Mouse (Mus musculus) limb, embryonic 15.5 days (tissue): ENCODE results near the gene 9230104L09Rik. TPM values are rescaled to one million over a fixed set of nuclear protein-coding genes. Genes with fewer than 3 reads are reported as not detected.

ENCODE experiments used
- ATAC-seq: fragments of 200-750 bp; cut with Nextera tagmentation; 2 replicates; pipeline ENCODE4 v1.8.0; 2017; ENCODE audit warnings: low read depth, moderate TSS enrichment; ENCODE audit not compliant: insufficient number of reproducible peaks, low FRiP score, low TSS enrichment
- H3K27ac ChIP-seq: fragments of 300-500 bp; sonication (generic); 2 replicates; pipeline ENCODE4 v1.5.1; 2015; ENCODE audit warnings: moderate library complexity, mild to moderate bottlenecking, inconsistent platforms
- H3K27me3 ChIP-seq: fragments of 300-500 bp; sonication (generic); 2 replicates; pipeline ENCODE4 v1.6.1; 2015; ENCODE audit warnings: inconsistent platforms
- H3K36me3 ChIP-seq: fragments of 300-500 bp; sonication (generic); 2 replicates; pipeline ENCODE4 v1.6.1; 2015; ENCODE audit warnings: inconsistent platforms
- H3K4me1 ChIP-seq: fragments of 300-500 bp; sonication (generic); 2 replicates; pipeline ENCODE4 v1.6.1; 2015; ENCODE audit warnings: inconsistent platforms
- H3K4me2 ChIP-seq: fragments of 300-500 bp; sonication (generic); 2 replicates; pipeline ENCODE4 v1.6.1; 2015; ENCODE audit warnings: mild to moderate bottlenecking, inconsistent platforms
- H3K4me3 ChIP-seq: fragments of 300-500 bp; sonication (generic); 2 replicates; pipeline ENCODE4 v1.5.1; 2015; ENCODE audit warnings: mild to moderate bottlenecking, inconsistent platforms
- H3K9ac ChIP-seq: fragments of 300-500 bp; sonication (generic); 2 replicates; pipeline ENCODE4 v1.6.1; 2015; ENCODE audit warnings: inconsistent platforms
- H3K9me3 ChIP-seq: fragments of 300-500 bp; sonication (generic); 2 replicates; pipeline ENCODE4 v1.6.1; 2016; ENCODE audit warnings: inconsistent platforms
- WGBS: fragments of 180-500 bp; shearing (Covaris S2); methylation state at CpG from one replicate; pipeline ENCODE4 v1.1.7; 2015; 5-methylcytosine and 5-hydroxymethylcytosine counted together
- polyA plus RNA-seq: library from polyadenylated mRNA; unstranded; fragments of >200 nt; fragmentation: Nextera tagmentation; extraction: Ambion mirVana; gene quantifications from 2 replicates; pipeline ENCODE4 v1.2.1, GENCODE M21; 2015

The 9230104L09Rik gene
- polyA plus RNA-seq = not detected in 2 replicates

- WGBS = 43% methylated on average over 2 of the region's 2 CpGs
- no peaks in the 10 kb centered on the region for H3K9me3 ChIP-seq
These were observed at the start of gene 9230104L09Rik for GRCm38 (mm10) chr2:148864966-148865365. Gene 9230104L09Rik, minus strand, starts transcription at chr2:148865038.

GRCm38 (mm10) chr2:148902286-148902685, 37.4 kb upstream of the 9230104L09Rik start:
- Histone ChIP-seq H3K4me2 (no peak overlapping the region), H3K4me3 (no peak overlapping the region), H3K27me3 (no peaks in the 10 kb centered on the region), H3K9me3 (no peaks in the 10 kb centered on the region), H3K9ac (no peak overlapping the region), H3K27ac (no peak overlapping the region), H3K4me1 (no peaks in the 10 kb centered on the region), H3K36me3 (no peaks in the 10 kb centered on the region)
- ATAC-seq = no peak
- WGBS = 9% methylated on average over 5 of the region's 5 CpGs

More at GRCm38 (mm10) chr2:148864966-148865365, at the start of gene 9230104L09Rik:
- H3K4me1 ChIP-seq = no peaks in the 10 kb centered on the region
- H3K36me3 ChIP-seq = no peaks in the 10 kb centered on the region
- no peak within 1 kb of the TSS for H3K9ac ChIP-seq
- no peak within 1 kb of the TSS for H3K4me3 ChIP-seq
- no peaks in the 10 kb centered on the region for H3K27me3 ChIP-seq
- 0 out of 2 replicates have a peak within 1 kb of the TSS, but pooled peaks have one; percentile 17 for H3K27ac ChIP-seq
- no peak for ATAC-seq
- H3K4me2 ChIP-seq = no peak within 1 kb of the TSS

DNA sequence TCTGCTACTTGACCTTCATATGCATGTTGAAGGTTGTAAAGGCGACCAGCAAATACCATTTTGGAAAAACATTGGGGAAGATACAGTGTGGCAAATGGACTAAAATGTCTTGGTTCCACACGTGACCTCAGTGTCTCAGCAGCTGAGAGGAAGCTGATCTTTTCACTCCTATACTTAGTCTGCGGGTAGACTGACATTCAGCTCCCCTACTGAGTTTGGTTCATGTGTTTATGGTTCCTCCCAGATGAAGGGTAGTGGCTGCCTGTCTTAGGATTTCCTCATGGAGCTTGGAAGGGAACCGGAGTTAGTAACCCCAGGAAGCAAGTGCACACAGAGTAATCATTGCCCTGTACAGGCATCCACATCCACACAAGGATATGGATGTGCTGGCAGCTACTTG, 35.5 kb upstream of the 9230104L09Rik start:
- H3K4me1 ChIP-seq = no peaks in the 10 kb centered on the region
- no peaks in the 10 kb centered on the region for H3K27me3 ChIP-seq
- H3K4me3 ChIP-seq = no peak overlapping the region
- H3K9me3 ChIP-seq = no peaks in the 10 kb centered on the region
- H3K4me2 ChIP-seq = no peak overlapping the region
- H3K36me3 ChIP-seq = no peaks in the 10 kb centered on the region
- no peak for ATAC-seq
- WGBS = 55% methylated on average over 4 of the region's 4 CpGs
- no peak overlapping the region for H3K27ac ChIP-seq
- H3K9ac ChIP-seq = no peak overlapping the region

DNA sequence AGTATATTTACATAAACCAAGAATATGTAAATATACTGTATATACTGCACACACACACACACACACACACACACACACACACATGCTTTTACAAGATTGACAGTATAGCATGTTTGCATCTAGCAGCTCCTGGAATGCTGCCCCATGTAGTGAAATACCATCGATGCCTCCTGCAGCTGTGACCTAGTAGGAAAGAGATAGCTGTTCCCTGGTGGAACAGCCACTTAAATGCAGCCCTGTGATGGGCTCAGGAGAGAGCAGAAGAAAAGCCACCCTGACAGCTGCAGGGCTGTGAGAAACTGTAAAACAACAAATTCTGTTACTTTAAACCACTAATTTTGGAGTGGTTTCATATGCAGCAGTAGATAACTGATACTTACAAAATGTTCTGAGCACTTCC, 31.4 kb upstream of the 9230104L09Rik start:
- no peak overlapping the region for H3K27ac ChIP-seq
- 83% methylated on average over 1 of the region's 1 CpGs for WGBS
- peak; percentile 65; the same call in 1 of the 2 replicates for ATAC-seq

GRCm38 (mm10) chr2:148893107-148893506, 28.3 kb upstream of the 9230104L09Rik start:
- H3K4me3 ChIP-seq = no peak overlapping the region
- ATAC-seq = no peak
- H3K27me3 ChIP-seq = no peaks in the 10 kb centered on the region
- no peak overlapping the region for H3K4me2 ChIP-seq
- H3K4me1 ChIP-seq = no peaks in the 10 kb centered on the region
- no peaks in the 10 kb centered on the region for H3K9me3 ChIP-seq
- H3K27ac ChIP-seq = no peak overlapping the region
- no peaks in the 10 kb centered on the region for H3K36me3 ChIP-seq
- no peak overlapping the region for H3K9ac ChIP-seq

More for the DNA sequence above, 31.4 kb upstream of the 9230104L09Rik start:
- H3K27me3 ChIP-seq = no peaks in the 10 kb centered on the region
- no peaks in the 10 kb centered on the region for H3K9me3 ChIP-seq
- no peak overlapping the region for H3K4me2 ChIP-seq
- no peaks in the 10 kb centered on the region for H3K4me1 ChIP-seq
- H3K4me3 ChIP-seq = no peak overlapping the region
- no peaks in the 10 kb centered on the region for H3K36me3 ChIP-seq
- H3K9ac ChIP-seq = no peak overlapping the region

DNA sequence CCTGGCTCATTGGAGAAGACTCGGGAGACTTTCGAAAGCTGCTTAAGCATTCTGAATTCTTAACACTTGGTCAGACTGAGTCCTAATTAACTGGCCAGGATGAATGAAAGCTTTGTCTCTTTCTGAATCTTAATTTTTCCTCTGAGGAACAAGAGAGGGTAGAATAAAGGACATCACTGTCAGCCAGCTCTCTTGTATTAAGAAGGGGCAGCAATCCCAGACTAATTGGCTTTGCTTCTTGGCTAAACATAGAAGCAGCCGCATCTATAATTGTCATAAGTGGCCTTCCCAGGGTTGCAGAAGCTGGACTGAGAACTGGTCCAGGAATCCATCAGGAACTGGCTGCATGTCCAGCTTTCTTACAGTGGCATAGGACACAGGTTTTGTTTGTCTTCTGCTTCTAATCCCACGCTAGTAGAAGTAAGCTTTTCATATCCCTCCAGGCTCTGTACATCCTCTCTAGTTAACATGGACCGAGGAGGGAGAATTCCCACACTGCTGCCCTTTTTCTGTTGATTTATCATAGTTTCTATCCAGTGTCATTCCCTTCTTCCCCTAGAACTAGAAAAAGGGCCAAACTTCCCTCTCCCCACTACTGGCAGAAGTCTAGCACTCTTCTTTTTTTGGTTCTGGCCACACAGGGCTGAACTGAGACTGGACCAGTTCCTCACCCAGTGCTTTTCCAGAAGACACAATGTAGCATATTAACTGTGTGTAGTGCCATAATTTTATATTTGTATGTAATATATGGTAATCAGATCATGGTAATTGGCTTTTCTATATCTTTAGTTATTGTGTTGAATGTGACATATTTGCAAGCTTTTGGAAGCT, 25.4 kb upstream of the 9230104L09Rik start:
- H3K27ac ChIP-seq = no peak overlapping the region
- no peak overlapping the region for H3K4me3 ChIP-seq
- no peak overlapping the region for H3K4me2 ChIP-seq
- no peaks in the 10 kb centered on the region for H3K9me3 ChIP-seq
- no peaks in the 10 kb centered on the region for H3K27me3 ChIP-seq
- no peak for ATAC-seq
- WGBS = 74% methylated on average over 5 of the region's 5 CpGs
- no peaks in the 10 kb centered on the region for H3K36me3 ChIP-seq
- no peak overlapping the region for H3K9ac ChIP-seq
- no peaks in the 10 kb centered on the region for H3K4me1 ChIP-seq

DNA sequence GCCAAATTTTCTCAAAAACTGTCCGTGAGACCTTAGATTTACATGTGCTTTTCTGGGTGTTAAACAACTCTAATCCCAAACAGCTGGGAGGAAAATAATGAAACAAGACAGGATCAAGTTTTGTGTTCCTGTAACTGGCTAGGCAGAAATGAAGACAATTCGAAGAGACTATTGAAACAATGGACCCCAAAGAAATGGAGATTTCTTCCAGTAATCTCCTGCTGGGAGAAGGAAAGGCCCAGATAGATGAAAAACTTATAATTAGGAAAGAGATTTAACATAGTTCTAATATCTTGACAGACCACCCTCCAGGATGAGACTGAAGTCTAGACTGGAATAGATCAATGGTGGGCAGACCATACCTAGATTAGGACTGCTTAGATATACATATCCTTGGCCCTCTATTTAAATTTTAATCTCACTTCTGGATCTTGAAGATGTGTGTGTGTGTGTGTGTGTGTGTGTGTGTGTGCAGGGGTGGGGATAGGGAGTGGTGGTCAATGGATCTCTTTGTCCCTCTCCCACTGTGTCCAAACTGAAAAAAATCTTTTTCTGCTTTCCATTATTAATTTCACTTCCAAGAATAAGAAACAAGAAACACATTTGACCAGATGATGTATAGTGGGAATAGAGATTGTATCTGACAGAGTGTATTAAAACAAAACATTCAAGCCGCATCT, 24.6 kb upstream of the 9230104L09Rik start:
- H3K4me1 ChIP-seq = no peaks in the 10 kb centered on the region
- H3K4me3 ChIP-seq = no peak overlapping the region
- no peaks in the 10 kb centered on the region for H3K9me3 ChIP-seq
- no peak for ATAC-seq
- no peaks in the 10 kb centered on the region for H3K27me3 ChIP-seq
- 67% methylated on average over 3 of the region's 3 CpGs for WGBS
- H3K4me2 ChIP-seq = no peak overlapping the region
- no peak overlapping the region for H3K27ac ChIP-seq
- no peaks in the 10 kb centered on the region for H3K36me3 ChIP-seq
- no peak overlapping the region for H3K9ac ChIP-seq

DNA sequence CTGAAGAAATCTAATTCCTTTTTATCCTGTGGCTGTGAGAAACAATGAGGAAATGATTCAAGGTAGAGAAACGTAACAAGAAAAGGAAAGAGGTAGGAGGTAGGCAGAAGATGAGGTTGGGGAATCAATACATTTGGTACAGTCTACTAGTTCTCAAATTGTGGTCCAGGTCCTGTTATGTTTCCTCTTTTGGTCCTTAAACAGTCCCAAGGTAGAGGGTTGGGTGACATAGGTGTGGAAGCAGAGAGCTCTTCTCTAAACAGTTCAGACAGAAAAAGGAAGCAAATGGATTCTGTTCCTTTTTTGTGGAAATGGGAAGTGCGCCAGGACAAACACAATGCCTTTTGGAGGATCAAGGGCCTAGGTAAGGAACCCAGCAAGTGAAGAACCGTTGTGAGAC, 24.0 kb upstream of the 9230104L09Rik start:
- WGBS = 69% methylated on average over 3 of the region's 3 CpGs
- Histone ChIP-seq H3K4me2 (no peak overlapping the region), H3K4me3 (no peak overlapping the region), H3K27me3 (no peaks in the 10 kb centered on the region), H3K9ac (no peak overlapping the region), H3K36me3 (no peaks in the 10 kb centered on the region), H3K27ac (no peak overlapping the region), H3K4me1 (no peaks in the 10 kb centered on the region), H3K9me3 (no peaks in the 10 kb centered on the region)
- ATAC-seq = no peak

- Histone ChIP-seq H3K27ac (no peak overlapping the region), H3K9ac (no peak overlapping the region), H3K27me3 (no peaks in the 10 kb centered on the region), H3K4me3 (no peak overlapping the region), H3K9me3 (no peaks in the 10 kb centered on the region), H3K4me2 (no peak overlapping the region), H3K36me3 (no peaks in the 10 kb centered on the region), H3K4me1 (no peaks in the 10 kb centered on the region)
- no peak for ATAC-seq
These were observed 19.9 kb upstream of the 9230104L09Rik start for GRCm38 (mm10) chr2:148884738-148885137.

DNA sequence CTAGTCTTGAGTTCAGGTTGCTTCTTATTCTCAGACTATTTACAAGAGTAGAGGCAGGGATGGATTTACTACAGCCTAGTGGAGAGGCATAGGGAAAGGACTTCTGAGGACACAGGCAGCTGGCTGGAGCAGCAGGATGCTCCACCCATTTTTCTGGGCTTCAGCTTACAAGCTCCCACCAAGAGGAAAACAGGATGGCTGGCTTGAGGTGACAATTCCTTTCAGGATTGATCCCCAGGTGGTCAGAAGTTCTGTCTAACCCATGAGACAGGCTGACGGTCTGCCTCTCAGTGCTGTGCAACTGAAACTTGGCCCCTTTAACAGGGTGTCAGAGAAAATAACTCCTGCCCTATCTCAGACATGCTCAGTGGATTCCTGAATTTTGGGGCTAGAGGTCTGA, 14.4 kb upstream of the 9230104L09Rik start:
- no peak overlapping the region for H3K4me2 ChIP-seq
- H3K9ac ChIP-seq = no peak overlapping the region
- no peak for ATAC-seq
- 50% methylated on average over 1 of the region's 1 CpGs for WGBS
- H3K27ac ChIP-seq = no peak overlapping the region
- no peaks in the 10 kb centered on the region for H3K9me3 ChIP-seq
- no peaks in the 10 kb centered on the region for H3K27me3 ChIP-seq
- peaks cover 22% of the 10 kb centered on the region for H3K4me1 ChIP-seq
- no peaks in the 10 kb centered on the region for H3K36me3 ChIP-seq
- H3K4me3 ChIP-seq = no peak overlapping the region

DNA sequence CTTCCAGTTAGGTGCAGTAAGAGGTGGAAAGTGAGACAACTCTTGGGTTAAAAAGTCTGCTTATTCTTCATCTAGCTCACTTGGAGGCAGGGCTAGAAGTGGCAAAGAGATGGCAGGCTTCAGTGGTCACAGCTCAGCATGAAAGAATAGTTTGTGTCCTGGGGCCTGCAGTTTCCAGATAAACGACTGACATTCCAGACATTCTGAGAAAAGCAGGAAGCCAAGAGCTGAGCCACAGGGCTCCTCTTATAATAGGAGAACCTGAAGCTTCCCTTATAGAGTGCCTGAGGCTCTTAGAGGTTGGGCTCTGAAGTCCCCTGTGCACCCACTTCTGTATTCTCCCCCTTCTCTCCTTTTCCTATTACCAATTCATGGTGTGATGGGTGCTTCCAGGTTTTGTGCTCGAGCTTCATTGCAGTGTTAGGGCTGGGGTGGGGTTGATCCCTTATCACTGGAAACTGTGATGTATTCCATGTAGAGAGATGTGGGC, 13.8 kb upstream of the 9230104L09Rik start:
- Histone ChIP-seq H3K27me3 (no peaks in the 10 kb centered on the region), H3K4me3 (no peak overlapping the region), H3K9me3 (no peaks in the 10 kb centered on the region), H3K9ac (no peak overlapping the region), H3K36me3 (no peaks in the 10 kb centered on the region), H3K4me1 (peaks cover 27% of the 10 kb centered on the region), H3K4me2 (no peak overlapping the region), H3K27ac (no peak overlapping the region)
- ATAC-seq = no peak
- WGBS = 10% methylated on average over 2 of the region's 2 CpGs
